ENCODE assay signal across 10 mouse cellular contexts in the genomic region with DNA sequence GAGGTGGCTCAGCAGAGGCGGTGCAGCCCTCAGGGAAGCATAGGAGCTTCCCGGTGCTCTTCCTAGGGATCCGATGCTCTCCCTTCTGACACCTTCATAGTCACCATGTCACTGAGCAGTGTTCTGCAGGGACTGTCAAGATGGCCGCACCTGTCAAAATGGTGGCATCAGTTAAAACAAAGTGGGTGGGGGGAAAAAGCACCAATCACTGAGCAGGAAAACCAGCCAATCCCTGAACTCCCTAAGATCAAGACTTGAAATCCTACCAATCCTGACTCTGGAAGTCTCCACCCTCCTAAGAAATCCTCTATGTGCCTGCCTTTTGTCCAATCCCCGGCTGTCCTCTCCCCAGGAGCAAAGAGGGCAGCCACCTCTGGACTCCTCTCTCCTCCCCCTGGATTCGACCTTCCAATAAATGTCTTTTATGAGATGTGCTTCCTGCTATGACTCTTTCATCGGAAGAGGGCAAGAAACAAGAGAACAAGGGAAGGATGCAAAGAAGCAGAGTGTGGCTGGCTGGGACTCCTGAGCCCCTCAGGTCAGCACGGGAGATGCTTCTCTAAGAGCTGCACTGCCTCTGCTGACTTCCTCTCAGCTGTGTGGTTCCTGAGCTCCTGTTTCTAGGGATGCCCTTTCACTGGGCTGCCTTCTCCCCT. TPM values are rescaled to one million over a fixed set of nuclear protein-coding genes. Genes with fewer than 3 reads are reported as not detected.
DNase-seq lines count a peak whose midpoint lies in the region; ATAC-seq lines count a peak whose summit lies in the region.
"Had no signal": no experiment of that assay in that cellular context is flagged by ENCODE, and none has a peak within 500 bp of the region (broad histone marks: within the 10 kb centered on the region; RNA-seq: fewer than 3 reads in every experiment).

No protein-coding gene starts in this region.

- no peaks in the 10 kb centered on the region for H3K9me3 ChIP-seq in heart, embryonic 11.5 days (replicated peaks; ENCODE audit: control insufficient read depth, low read length)
- H3K9me3 ChIP-seq in liver, embryonic 11.5 days (ENCODE audit: control insufficient read depth, low read length): no peaks in the 10 kb centered on the region

- intact Hi-C loops in heart, postnatal 10 days (cut with DNase I): loop anchor here (5.0 kb wide), 1 partner anchor 63 kb away; a partner anchor contains a TSS

- H3K4me2 ChIP-seq in heart, embryonic 11.5 days: peak overlapping the region; percentile 92; the same call in 1 of the 2 replicates
- H3K4me2 ChIP-seq in liver, embryonic 11.5 days: peak overlapping the region; percentile 93

- H3K27me3 ChIP-seq in heart, embryonic 11.5 days (ENCODE audit: control insufficient read depth, insufficient read depth, low read length): no peaks in the 10 kb centered on the region
- no peaks in the 10 kb centered on the region for H3K27me3 ChIP-seq in liver, embryonic 11.5 days (replicated peaks; ENCODE audit: control insufficient read depth, insufficient read depth, low read length)

- no peak for ATAC-seq in heart, embryonic 11.5 days (replicated peaks; ENCODE audit: insufficient number of reproducible peaks, low FRiP score, low TSS enrichment)
- no peak for ATAC-seq in liver, embryonic 11.5 days (replicated peaks; ENCODE audit: low FRiP score)
- ATAC-seq: intestine, postnatal 0 days had no signal

- DNase-seq in heart, postnatal 10 days: no peak
- DNase-seq in 3T3-L1 (ENCODE audit: low read depth, low spot score) (peak; percentile 42), R1 (ENCODE audit: low read depth, low spot score) (peak; percentile 97)
- no peak for DNase-seq in liver, embryonic 11.5 days (ENCODE audit: low spot score)
- DNase-seq in right cerebral cortex, postnatal 25 days: no peak
- no peak for DNase-seq in right cerebral cortex, postnatal 10 days (ENCODE audit: low spot score in 2 of 2)
- DNase-seq in lung, postnatal 4 days: no peak

- no peak overlapping the region for H3K9ac ChIP-seq in heart, embryonic 11.5 days (ENCODE audit: low read depth, low read length)
- H3K9ac ChIP-seq in liver, embryonic 11.5 days (ENCODE audit: low read depth, low read length): no peak overlapping the region

- no peaks in the 10 kb centered on the region for H3K36me3 ChIP-seq in heart, embryonic 11.5 days (ENCODE audit: control insufficient read depth, insufficient read depth, low read length)
- H3K36me3 ChIP-seq in liver, embryonic 11.5 days (ENCODE audit: control insufficient read depth, insufficient read depth, low read length): no peaks in the 10 kb centered on the region

- H3K27ac ChIP-seq in heart, embryonic 11.5 days (ENCODE audit: low read depth, low read length): no peak overlapping the region
- no peak overlapping the region for H3K27ac ChIP-seq in liver, embryonic 11.5 days (ENCODE audit: low read depth, low read length)
- H3K27ac ChIP-seq: stomach, postnatal 0 days had no signal

- H3K4me3 ChIP-seq in heart, embryonic 11.5 days (ENCODE audit: low read depth, low read length): no peak overlapping the region; the same call in 1 of the 2 replicates
- no peak overlapping the region for H3K4me3 ChIP-seq in liver, embryonic 11.5 days (ENCODE audit: low read depth, low read length)

- H3K4me1 ChIP-seq in heart, embryonic 11.5 days (ENCODE audit: control insufficient read depth, insufficient read depth, low read length): peaks cover 3% of the 10 kb centered on the region; the same call in 1 of the 2 replicates
- peaks cover 10% of the 10 kb centered on the region for H3K4me1 ChIP-seq in liver, embryonic 11.5 days (replicated peaks; ENCODE audit: control insufficient read depth, insufficient read depth, low read length)

- 75% methylated on average over 8 of the region's 8 CpGs for WGBS in heart, embryonic 11.5 days (ENCODE audit: insufficient replicate concordance)
- 76% methylated on average over 8 of the region's 8 CpGs for WGBS in liver, embryonic 11.5 days

RNA-seq across cellular contexts. Expression of a gene that starts 1.8 kb away (rescaled TPM):
- 51.5 and 53.4 TPM in 2 replicates for polyA plus RNA-seq in heart, embryonic 11.5 days (2014; fragmentation: Nextera tagmentation; extraction: Ambion mirVana)
- 10 to 100 TPM; 36.3 to 37.8 TPM for total RNA-seq in heart, postnatal 10 days (2021)
- polyA plus RNA-seq in liver, embryonic 11.5 days (2014; fragmentation: Nextera tagmentation; extraction: Ambion mirVana): 57.2 and 65.9 TPM in 2 replicates

Comparison
In these comparisons a context has a peak if more than half of its experiments do, and no peak if none do; other contexts are left out.
1. DNase-seq: peak in 3T3-L1 (single experiment) and R1 (single experiment); none in heart, postnatal 10 days (0 of 2), liver, embryonic 11.5 days (single experiment), right cerebral cortex, postnatal 25 days (single experiment), right cerebral cortex, postnatal 10 days (0 of 2) and lung, postnatal 4 days (0 of 2).